Mouse (Mus musculus) liver, postnatal 0 days (tissue): ENCODE measurements around the gene Hyou1.

Experiments
- CTCF ChIP-seq: sonication (generic); IDR thresholded peaks from 2 replicates; pipeline ENCODE4 v1.5.1; 2016; ENCODE audit warnings: antibody characterized with exemption, low read depth
- EP300 ChIP-seq: IDR thresholded peaks from 2 replicates; pipeline ENCODE4 v1.6.1; 2016; ENCODE audit warnings: antibody characterized with exemption, low read depth, mild to moderate bottlenecking

- TF ChIP-seq CTCF = no peak
- no peak for TF ChIP-seq EP300
Measured at GRCm38 (mm10) chr9:44342605-44343004, 36.7 kb upstream of the Hyou1 start.
